Mouse (Mus musculus) thymus, adult 2 months (tissue): ENCODE data around the gene Hoxa5.

Experiments used
- CTCF ChIP-seq: fragments of 200-500 bp; IDR thresholded peaks from 2 replicates; pipeline ENCODE4 v1.5.1; 2012; ENCODE audit warnings: mild to moderate bottlenecking, control low read depth, low read length, moderate library complexity, borderline replicate concordance; ENCODE audit not compliant: control insufficient read depth, poor library complexity, insufficient read depth; ENCODE audit errors: extremely low read depth
- POLR2A ChIP-seq: fragments of 200-500 bp; IDR thresholded peaks from 2 replicates; pipeline ENCODE4 v1.6.1; 2012; ENCODE audit warnings: mild to moderate bottlenecking, low read length, control low read depth, moderate library complexity; ENCODE audit not compliant: control insufficient read depth, poor library complexity, insufficient read depth; ENCODE audit errors: extremely low read depth

- TF ChIP-seq CTCF (no peak), POLR2A (no peak)
Measured at GRCm38 (mm10) chr6:52252016-52252774, 47.8 kb upstream of the Hoxa5 start.
